Mouse (Mus musculus): ENCODE data around the gene Snrnp70. TPM values are rescaled to one million over a fixed set of nuclear protein-coding genes. Genes with fewer than 3 reads are reported as not detected.

Snrnp70 gene
- total RNA-seq, 2 experiments from 2014 or later, result 428 to 429 TPM

DNA sequence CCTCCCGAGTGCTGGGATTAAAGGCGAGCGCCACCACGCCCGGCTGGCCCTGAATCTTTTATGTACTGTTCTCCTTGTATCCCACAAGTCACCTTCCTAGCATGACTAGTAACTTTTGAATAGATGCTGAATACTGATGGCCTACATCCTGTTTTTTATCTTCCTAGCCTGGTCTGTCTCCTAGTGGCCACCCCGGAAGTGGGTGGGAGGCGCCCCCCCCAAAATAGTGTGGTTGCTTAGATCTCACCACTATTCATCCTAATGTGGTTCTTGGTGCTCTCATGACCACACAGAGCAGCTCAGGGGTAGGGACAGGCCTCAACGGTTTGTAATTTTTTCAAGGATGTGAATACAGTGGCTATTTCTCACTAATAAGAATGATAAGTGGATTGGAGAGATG lies 20.9 kb downstream of the Snrnp70 start:
- DNase-seq (ENCODE audit: extremely low spot score in 1 of 2, low spot score in 2 of 2), result no peak
- TF ChIP-seq CTCF (IDR thresholded peaks at IDR 0.05), result no peak
- H3K27ac ChIP-seq, result no peak overlapping the region
- no peak overlapping the region for H3K4me3 ChIP-seq
- intact Hi-C loops (cut with DNase I), result loop anchor here (2.0 kb wide), 1 partner anchor 18 kb away; no protein-coding TSS in a partner anchor

DNA sequence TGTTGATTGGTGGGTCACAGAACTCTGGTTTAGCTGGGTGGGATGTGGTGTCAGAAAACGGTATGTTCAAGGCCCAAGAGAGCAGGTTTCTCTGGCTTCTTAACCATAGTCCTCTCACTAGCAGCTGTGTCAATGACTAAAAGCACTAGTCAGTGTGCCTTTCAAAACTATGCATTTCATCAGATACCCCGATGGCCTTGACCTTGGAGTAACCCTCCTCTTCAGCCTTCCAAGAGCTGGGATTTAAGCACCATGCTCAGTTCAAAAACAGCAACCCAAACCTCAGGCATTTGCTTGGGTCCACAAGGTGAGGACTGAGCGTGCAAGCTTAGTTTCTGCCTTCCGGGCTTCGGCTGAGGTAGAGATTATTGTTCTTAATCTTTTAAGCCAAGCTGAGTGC lies 23.2 kb downstream of the Snrnp70 start:
- DNase-seq (ENCODE audit: extremely low spot score in 1 of 2, low spot score in 2 of 2), result no peak
- no peak for TF ChIP-seq CTCF (IDR thresholded peaks at IDR 0.05)
- Histone ChIP-seq H3K27ac (no peak overlapping the region), H3K4me3 (no peak overlapping the region)
- intact Hi-C loops (cut with DNase I), result no loop called here

DNA sequence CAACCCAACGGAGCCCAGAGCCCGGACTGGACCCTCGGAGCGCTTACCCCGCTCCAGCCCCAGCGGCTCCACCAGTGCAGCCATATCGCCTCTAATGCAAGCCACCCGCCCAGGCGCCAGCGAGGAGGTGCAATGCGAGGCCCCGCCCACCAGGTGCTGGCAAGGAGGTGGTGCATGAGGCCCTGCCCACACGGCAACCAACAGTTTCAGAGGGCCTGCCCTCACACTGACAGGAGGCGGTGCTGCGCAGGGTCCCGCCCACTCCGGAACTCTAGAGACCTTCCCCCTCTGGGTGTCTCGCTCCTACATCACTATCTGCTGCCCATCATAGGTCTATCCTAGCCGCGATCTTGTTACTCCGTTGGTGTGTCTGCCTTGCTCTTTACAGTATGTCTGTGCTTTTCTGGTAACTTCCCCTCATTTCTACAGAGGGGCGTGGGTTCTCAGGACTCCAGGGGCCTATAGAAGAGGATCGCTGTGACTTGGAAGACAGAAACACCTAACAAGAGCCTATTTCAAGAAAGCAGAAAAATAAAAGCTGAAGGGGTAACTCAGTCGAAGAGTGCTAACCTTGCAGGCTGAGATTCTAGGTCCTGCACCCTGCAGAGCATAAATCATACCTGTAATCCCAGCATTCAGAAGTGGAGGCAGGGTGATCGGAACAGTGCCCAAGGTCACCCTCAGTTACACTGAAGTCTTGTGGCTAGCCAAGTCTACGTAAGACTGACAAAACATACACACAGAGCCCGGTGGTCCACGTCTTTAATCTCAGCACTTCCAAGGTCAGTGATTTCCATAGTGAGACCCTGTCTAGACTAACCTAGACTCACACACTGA lies 24.8 kb downstream of the Snrnp70 start, which contains the start of gene Lin7b:
TSS of gene Lin7b (minus strand) at position 109 of the 837 bp plus-strand sequence.
- DNase-seq (ENCODE audit: extremely low spot score in 1 of 2, low spot score in 2 of 2), result peak; percentile 90 to 91
- intact Hi-C loops (cut with DNase I), result no loop called here
- Histone ChIP-seq H3K27ac (peak within 1 kb of the TSS; percentile 97), H3K4me3 (peak within 1 kb of the TSS; percentile 84)
- TF ChIP-seq CTCF (IDR thresholded peaks at IDR 0.05), result peak; percentile 23

DNA sequence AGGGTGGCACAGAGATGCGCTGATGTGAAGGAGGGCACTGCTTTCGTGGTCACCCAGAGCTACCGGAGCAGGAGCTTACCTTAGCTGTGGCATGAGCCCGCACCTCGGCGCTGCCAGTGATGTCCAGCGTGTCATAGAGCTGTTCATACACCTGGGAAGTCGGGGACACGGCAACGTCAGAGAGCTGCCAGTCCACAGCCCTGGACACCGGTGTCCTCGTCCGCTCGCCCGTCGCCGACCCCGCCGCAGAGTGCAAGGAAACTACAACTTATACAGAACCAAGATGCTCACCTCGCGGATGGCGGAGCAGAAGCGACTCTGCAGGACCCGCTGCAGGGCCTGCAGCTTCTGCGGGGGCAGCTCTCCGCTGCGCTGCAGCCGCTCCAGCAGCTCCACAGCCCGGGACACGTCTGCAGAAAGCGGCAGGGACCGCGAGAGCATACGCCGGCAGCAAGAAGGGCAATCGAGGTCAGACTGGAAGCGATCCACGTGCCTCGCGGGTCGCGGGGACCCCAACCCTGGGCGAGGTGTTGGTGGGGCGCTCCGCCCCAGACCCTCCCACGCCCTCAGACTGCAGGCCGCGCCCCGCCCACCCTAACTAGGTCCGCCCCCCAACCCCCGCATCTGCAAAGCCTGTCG lies 25.6 kb downstream of the Snrnp70 start:
- intact Hi-C loops (cut with DNase I), result no loop called here
- Histone ChIP-seq H3K4me3 (peak overlapping the region; percentile 84), H3K27ac (peak overlapping the region; percentile 97)
- peak in 1 of 2 experiments; percentile 37 for DNase-seq (ENCODE audit: extremely low spot score in 1 of 2, low spot score in 2 of 2)
- TF ChIP-seq CTCF (IDR thresholded peaks at IDR 0.05), result no peak

DNA sequence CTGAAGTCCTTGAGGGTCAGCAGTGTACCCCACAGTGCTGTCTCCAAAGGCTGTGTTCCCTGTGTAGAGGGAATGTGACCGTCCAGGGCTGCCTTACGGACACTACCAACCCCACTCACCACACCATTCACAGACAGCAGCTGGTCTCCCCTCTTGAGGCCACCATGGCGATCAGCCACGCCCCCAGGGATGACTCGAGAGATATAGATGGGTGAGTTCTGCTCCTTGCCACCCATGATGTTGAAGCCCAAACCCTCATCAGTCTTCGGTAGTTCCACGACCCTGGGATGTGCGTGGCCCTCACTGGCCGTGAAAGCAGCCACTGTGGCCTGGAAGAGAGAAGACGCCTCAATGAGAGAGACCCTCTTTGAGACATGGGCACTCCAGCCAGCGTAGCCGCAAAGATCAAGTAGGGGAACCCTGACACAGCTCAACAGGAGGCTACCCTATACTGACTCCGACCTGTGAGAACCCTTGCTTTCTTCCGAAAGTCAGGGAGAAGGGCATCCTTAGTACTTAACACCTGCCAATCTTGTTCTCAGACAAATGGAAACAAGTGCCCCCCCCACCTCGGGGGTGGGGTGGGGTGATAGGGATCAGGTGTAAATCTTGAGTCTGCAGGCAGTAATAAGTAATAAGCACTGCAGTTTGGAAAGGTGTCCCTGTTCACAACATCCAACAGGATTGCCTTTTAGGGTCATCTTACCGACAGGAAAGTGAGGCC lies 26.4 kb downstream of the Snrnp70 start:
- Histone ChIP-seq H3K4me3 (peak overlapping the region; percentile 84), H3K27ac (peak overlapping the region; percentile 97)
- no peak for DNase-seq (ENCODE audit: extremely low spot score in 1 of 2, low spot score in 2 of 2)
- intact Hi-C loops (cut with DNase I), result no loop called here
- TF ChIP-seq CTCF (IDR thresholded peaks at IDR 0.05), result no peak

DNA sequence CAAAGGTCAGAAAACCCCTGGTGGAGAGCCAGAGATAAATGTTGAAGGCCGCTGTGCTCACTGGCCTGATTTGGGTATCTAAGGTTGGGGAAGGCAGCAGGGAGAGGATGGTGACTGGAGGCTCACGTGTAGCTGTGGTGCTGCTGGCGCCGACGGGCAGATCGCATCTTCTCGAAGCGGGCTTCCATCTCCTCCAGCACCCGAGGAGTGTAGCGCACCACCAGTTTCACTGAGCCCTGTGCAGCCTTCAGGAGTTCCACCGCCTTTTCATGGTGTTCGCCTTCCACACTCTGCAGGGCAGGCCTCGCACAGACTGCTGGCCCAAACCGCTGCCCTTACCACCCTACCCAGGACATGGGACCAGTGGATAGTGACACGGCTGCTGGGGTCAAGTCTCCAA lies 27.4 kb downstream of the Snrnp70 start:
- peak overlapping the region; percentile 97 for H3K27ac ChIP-seq
- intact Hi-C loops (cut with DNase I), result no loop called here

DNA sequence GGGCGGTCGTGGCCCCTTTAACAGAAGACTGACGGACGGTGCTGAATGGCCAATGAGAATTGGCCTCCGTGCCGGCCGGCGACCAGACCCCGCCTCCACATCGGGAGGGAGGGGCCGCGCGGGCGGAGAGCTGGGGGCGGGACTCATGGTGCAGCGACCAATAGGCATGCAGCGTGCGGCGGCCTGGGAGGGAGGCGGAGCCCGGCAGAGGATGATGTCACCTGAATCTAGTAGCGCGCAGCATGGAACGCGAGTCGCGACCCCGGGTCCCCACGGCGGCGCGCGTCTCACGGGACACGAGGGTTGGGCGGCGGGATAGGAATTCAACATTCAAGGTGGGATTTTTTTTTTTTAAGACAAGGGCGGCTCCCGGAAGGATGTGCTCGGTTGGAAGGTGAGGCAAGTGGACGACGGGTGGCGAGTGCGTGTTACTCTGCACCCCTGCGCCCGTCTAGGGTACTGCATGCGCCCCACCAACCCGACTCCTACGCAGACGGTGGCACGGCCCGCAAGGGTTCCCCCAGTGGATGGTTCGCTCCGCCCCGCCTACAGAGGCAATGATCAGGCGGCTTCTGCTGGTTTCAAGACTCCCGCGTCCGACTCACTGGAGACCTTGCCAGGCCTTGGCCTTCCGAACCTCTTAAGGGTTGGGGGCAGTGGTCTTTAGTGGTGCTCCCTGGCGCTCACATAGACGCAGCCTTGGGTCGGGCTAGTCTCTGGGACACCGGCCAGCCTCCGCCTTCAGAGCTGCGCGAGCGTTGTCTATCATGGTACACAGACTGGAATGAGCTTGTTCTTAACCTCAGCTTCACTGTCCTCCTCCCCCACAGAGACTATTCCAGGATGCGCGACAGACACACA lies 28.3 kb downstream of the Snrnp70 start:
- peak overlapping the region; percentile 97 for H3K27ac ChIP-seq
- intact Hi-C loops (cut with DNase I), result no loop called here
- H3K4me3 ChIP-seq, result peak overlapping the region; percentile 84
- peak; percentile 98 to 99 for DNase-seq (ENCODE audit: extremely low spot score in 1 of 2, low spot score in 2 of 2)
- TF ChIP-seq CTCF (IDR thresholded peaks at IDR 0.05), result peak; percentile 85

More for the DNA sequence above, 27.4 kb downstream of the Snrnp70 start:
- DNase-seq (ENCODE audit: extremely low spot score in 1 of 2, low spot score in 2 of 2), result no peak
- no peak for TF ChIP-seq CTCF (IDR thresholded peaks at IDR 0.05)
- peak overlapping the region; percentile 84 for H3K4me3 ChIP-seq

DNA sequence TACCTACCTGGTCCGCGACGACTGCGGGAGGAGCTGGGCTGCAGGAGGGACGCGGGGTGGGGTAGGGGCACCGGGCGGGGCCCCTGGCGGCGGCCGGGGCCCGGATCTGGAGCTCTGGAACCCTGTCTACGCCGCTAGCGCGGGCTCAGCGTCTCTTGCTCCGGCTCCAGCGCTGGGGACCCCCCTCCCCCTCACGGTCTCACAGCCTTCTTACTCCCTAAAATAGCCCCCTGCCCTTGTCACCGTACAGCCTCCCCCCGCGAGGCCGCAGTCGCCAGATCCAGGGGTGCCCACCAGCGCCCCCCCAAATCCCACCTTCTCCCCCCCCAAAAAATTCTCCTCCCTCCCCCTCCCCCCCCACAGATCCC lies 28.9 kb downstream of the Snrnp70 start, which contains the start of gene Ppfia3:
TSS of gene Ppfia3 (minus strand) at position 368 of the 368 bp plus-strand sequence.
- intact Hi-C loops (cut with DNase I), result no loop called here

DNA sequence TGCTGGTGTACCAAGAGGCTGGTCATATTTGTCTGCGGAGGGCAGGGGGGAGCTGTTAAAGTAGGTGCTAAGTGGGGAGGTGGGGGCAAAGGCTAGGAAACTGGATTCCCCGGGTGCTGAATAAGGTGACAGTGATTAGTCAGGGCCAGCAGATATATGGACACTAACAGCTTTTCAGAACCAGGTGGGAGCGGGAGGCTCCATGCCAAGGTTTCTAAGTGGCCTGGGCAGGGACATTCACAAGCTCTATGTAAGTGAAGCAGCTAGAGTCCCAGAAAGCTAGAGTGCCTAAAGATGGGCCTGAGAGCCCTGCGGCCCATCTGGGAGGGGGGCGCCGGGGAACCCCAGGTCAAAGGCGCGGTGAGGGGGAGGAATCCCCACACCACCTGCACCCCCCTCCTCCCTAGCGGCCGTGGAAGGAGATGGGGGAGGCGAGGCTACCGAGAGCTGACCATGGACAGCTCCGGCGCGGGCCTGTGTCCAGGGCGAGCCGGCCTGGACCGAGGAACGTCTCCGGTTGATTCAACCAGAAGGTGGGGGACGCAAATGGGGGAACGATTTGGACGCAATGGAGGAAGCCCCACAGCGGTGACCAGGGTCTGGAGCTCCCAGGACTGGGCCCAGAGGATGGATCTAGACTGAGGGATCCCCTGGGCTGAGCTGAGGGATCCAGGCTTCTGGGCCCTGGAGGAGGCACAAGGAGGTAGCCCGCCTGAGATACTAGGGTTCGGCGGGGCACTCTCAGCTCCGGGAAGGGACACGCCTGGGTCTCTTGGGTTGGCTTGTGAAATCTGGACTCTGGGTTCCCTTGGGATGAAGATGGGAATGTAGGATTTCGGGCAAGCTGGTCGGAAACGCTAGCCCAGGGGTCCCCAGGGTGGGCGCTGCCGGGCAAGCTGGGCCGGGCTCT lies 29.5 kb downstream of the Snrnp70 start:
- peak in 1 of 2 experiments; percentile 41 for DNase-seq (ENCODE audit: extremely low spot score in 1 of 2, low spot score in 2 of 2)

More for the DNA sequence above, 28.9 kb downstream of the Snrnp70 start, which contains the start of gene Ppfia3:
- Histone ChIP-seq H3K4me3 (peak within 1 kb of the TSS; percentile 84), H3K27ac (peak within 1 kb of the TSS; percentile 97)
- no peak for TF ChIP-seq CTCF (IDR thresholded peaks at IDR 0.05)
- no peak for DNase-seq (ENCODE audit: extremely low spot score in 1 of 2, low spot score in 2 of 2)

DNA sequence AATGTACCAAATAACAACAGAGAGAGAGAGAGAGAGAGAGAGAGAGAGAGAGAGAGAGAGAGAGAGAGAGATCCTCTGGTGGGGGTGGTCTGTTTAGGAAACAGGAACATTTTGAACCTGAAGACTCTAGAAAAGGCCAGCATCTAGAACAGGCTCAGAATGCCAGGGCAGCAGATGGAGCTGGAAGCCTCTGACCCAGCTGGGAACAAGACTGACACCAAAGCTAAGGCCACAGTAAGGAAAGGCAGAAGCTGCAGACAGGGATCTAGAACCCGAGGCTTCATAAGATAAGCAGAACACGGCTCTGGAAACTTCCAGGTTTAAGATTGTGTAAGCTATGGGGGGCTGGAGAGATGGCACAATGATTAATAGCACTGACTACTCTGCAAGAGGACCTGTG lies 31.6 kb downstream of the Snrnp70 start:
- intact Hi-C loops (cut with DNase I), result loop anchor here (5.0 kb wide), 1 partner anchor 57 kb away; no protein-coding TSS in a partner anchor
- DNase-seq (ENCODE audit: extremely low spot score in 1 of 2, low spot score in 2 of 2), result no peak
- no peak for TF ChIP-seq CTCF (IDR thresholded peaks at IDR 0.05)
- no peak overlapping the region for H3K27ac ChIP-seq
- no peak overlapping the region for H3K4me3 ChIP-seq

More for the DNA sequence above, 29.5 kb downstream of the Snrnp70 start:
- Histone ChIP-seq H3K27ac (peak overlapping the region; percentile 97), H3K4me3 (peak overlapping the region; percentile 84)
- intact Hi-C loops (cut with DNase I), result no loop called here
- no peak; the same call in 1 of the 2 replicates for TF ChIP-seq CTCF (IDR thresholded peaks at IDR 0.05)

Data from left cerebral cortex, adult 2 months (tissue).